Mouse (Mus musculus) limb, embryonic 14.5 days (tissue): ENCODE measurements at regions not wholly inside any gene's neighbourhood (a gene's known extent, or its start where the extent isn't known, plus 50 kb on each side); places are given as distances from the start of the nearest gene placed in this dataset.

Experiments
- ATAC-seq: fragments of 200-750 bp; cut with Nextera tagmentation; 2 replicates; pipeline ENCODE4 v1.8.0; 2017; ENCODE audit warnings: low read depth, moderate number of reproducible peaks, moderate TSS enrichment; ENCODE audit not compliant: low FRiP score
- DNase-seq: peaks from one replicate; pipeline ENCODE4 v3.0.0-alpha.2; 2015; ENCODE audit warnings: low spot score
- H3K27ac ChIP-seq: fragments of 300-500 bp; sonication (generic); replicated peaks from 2 replicates; pipeline ENCODE4 v1.5.1; 2014; ENCODE audit warnings: low read depth, mild to moderate bottlenecking, low read length, moderate library complexity, mixed read lengths
- H3K27me3 ChIP-seq: fragments of 300-500 bp; sonication (generic); 2 replicates; pipeline ENCODE4 v1.6.1; 2014; ENCODE audit warnings: low read length, mixed read lengths; ENCODE audit not compliant: control insufficient read depth, insufficient read depth
- H3K36me3 ChIP-seq: fragments of 300-500 bp; sonication (generic); 2 replicates; pipeline ENCODE4 v1.6.1; 2014; ENCODE audit warnings: mild to moderate bottlenecking, low read length, moderate library complexity, mixed read lengths; ENCODE audit not compliant: control insufficient read depth, insufficient read depth
- H3K4me1 ChIP-seq: fragments of 300-500 bp; sonication (generic); 2 replicates; pipeline ENCODE4 v1.6.1; 2014; ENCODE audit warnings: antibody characterized with exemption, low read length, mixed read lengths; ENCODE audit not compliant: control insufficient read depth, insufficient read depth
- H3K4me2 ChIP-seq: fragments of 300-500 bp; sonication (generic); replicated peaks from 2 replicates; pipeline ENCODE4 v1.6.1; 2014; ENCODE audit warnings: low read depth, mild to moderate bottlenecking, low read length, moderate library complexity; ENCODE audit not compliant: severe bottlenecking
- H3K4me3 ChIP-seq: fragments of 300-500 bp; sonication (generic); replicated peaks from 2 replicates; pipeline ENCODE4 v1.5.1; 2014; ENCODE audit warnings: low read length
- H3K9ac ChIP-seq: fragments of 300-500 bp; sonication (generic); 2 replicates; pipeline ENCODE4 v1.6.1; 2014; ENCODE audit warnings: mild to moderate bottlenecking, low read depth, low read length, moderate library complexity; ENCODE audit not compliant: severe bottlenecking
- H3K9me3 ChIP-seq: fragments of 300-500 bp; sonication (generic); 2 replicates; pipeline ENCODE4 v1.6.1; 2016; ENCODE audit warnings: low read length; ENCODE audit not compliant: control insufficient read depth
- POLR2A ChIP-seq: fragments of 200-500 bp; IDR thresholded peaks from 2 replicates; pipeline ENCODE4 v1.8.0; 2012; ENCODE audit warnings: inconsistent platforms, mild to moderate bottlenecking, moderate library complexity, borderline replicate concordance; ENCODE audit not compliant: insufficient read depth, insufficient read length; ENCODE audit errors: extremely low read depth
- WGBS: fragments of 180-500 bp; shearing (Covaris S2); extraction: QIAGEN DNeasy Blood & Tissue Kit; methylation state at CpG from one replicate; pipeline ENCODE4 v1.1.7; 2014; 5-methylcytosine and 5-hydroxymethylcytosine counted together

DNA sequence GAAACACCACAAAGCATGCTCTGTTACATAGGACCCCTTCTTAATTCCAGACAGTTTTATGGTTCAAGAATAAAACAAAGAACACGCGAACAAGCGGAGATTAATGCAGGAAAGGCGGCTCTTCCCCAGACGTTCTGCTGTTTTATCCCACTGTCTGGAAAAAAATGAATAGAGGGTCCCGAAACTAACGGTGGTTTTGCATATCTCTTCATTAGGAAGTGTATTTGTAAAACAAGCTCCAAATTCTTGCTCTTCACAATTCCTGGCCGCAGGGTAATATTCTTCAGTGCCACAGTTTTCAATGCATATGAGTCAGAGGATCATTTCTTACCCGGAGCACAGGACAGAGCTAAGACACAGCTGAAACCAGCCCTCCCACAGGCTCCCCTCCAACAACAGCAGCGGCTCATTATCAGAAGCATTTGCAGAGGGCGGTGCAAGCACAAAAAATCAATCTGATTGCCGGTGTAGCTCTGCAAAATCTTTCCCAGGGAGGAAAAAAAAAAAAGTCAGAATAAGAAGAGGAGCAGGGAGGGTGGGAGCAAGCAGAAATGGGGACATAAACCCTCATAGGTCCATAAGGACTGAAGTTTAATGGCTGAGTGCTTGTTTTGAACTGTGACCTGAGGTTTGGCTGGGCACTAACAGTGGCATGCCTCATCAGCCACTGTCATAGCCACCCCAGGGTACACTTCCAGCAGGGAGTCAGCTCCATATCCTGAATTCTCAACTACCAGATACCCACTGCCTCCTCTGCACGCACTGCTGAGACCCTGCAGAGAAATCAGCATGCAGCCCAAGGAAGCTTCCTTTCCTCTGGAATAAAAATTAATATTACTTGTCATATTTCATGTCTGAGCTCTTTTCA is 894.6 kb upstream of the Mms22l start:
- ATAC-seq (no peak), DNase-seq (no peak)
- H3K27me3 ChIP-seq: no peaks in the 10 kb centered on the region
- peak overlapping the region; percentile 28 for H3K4me2 ChIP-seq
- WGBS: 31% methylated on average over 13 of the region's 13 CpGs
- H3K4me3 ChIP-seq: no peak overlapping the region
- H3K27ac ChIP-seq: no peak overlapping the region
- H3K36me3 ChIP-seq: no peaks in the 10 kb centered on the region
- no peak for TF ChIP-seq POLR2A
- H3K4me1 ChIP-seq: no peaks in the 10 kb centered on the region
- H3K9ac ChIP-seq: no peak overlapping the region
- no peaks in the 10 kb centered on the region for H3K9me3 ChIP-seq

DNA sequence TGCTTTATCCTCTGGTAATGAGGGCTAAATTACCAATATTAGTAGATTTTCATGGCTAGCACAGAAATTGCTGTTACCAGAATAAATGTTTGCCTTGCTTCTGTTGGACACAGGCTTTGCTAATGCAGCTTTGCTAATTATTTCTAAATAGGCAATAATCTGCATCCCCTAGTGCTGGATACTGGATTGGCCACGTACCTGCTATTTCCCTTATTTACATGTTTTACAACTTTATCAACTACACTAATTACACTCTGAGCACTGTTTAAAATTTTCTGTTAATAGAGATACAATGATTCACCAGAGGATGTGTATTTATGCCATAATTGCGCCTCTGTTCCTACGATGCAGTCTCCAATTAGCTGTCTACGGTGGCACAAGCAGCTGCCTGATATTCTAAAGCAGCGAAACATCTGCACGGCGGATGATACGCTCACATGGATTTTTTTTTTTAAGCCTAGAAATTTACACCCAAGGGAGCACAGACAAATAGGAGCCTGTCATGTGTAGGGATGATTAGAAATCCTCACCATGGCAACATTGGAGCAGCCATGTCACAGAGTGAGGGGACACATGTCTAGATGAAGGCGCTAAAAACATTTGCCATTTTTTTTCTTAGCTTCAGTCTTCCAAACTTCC is 893.8 kb upstream of the Mms22l start:
- Histone ChIP-seq H3K4me3 (no peak overlapping the region), H3K9ac (no peak overlapping the region), H3K4me1 (no peaks in the 10 kb centered on the region), H3K36me3 (no peaks in the 10 kb centered on the region), H3K27me3 (no peaks in the 10 kb centered on the region), H3K27ac (no peak overlapping the region), H3K9me3 (no peaks in the 10 kb centered on the region), H3K4me2 (no peak overlapping the region)
- DNase-seq (no peak), ATAC-seq (no peak)
- no peak for TF ChIP-seq POLR2A
- 70% methylated on average over 9 of the region's 9 CpGs for WGBS

DNA sequence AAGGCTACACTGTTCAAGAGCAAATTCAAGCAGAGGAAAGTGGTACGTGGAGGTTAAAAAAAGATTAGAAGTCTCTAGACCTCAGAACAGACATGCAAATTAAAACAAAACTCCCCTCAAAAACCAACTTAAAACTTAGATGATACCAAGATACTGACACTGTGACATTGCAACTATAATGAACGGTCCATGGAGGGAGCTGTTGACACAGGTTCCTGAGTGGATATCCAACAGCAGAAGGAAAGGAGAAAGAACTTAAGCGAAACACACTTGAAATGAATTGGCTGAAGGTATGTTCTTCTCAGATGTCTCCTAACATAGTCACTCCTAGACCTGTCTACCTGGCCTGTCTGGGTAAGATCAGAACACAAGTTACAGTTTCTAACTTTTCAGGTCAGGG is 888.9 kb upstream of the Mms22l start:
- Histone ChIP-seq H3K27ac (no peak overlapping the region), H3K4me1 (no peaks in the 10 kb centered on the region), H3K9ac (no peak overlapping the region), H3K27me3 (no peaks in the 10 kb centered on the region), H3K36me3 (no peaks in the 10 kb centered on the region), H3K9me3 (no peaks in the 10 kb centered on the region), H3K4me3 (no peak overlapping the region), H3K4me2 (no peak overlapping the region)
- ATAC-seq: no peak
- 73% methylated on average over 3 of the region's 3 CpGs for WGBS
- no peak for DNase-seq
- no peak for TF ChIP-seq POLR2A

DNA sequence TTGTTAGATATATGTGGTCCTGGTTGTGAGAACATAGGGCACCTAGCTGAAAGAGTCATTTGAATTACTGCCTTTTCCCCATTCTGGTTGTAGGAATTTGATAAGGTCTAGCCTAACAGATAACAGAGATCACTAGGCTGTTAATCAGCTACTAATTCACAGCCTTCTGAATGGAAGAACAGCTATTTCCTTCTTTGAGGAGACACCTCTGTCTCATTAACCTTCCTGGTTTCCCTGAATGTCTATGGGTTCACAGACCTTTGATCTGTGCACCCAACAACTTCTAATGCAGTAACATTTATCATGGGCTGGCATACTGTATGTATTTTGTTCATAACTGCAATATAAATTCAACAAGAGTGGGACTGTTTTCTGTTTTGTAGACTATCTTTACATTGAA is 875.0 kb upstream of the Mms22l start:
- ATAC-seq: no peak
- TF ChIP-seq POLR2A: no peak
- H3K27ac ChIP-seq: no peak overlapping the region

DNA sequence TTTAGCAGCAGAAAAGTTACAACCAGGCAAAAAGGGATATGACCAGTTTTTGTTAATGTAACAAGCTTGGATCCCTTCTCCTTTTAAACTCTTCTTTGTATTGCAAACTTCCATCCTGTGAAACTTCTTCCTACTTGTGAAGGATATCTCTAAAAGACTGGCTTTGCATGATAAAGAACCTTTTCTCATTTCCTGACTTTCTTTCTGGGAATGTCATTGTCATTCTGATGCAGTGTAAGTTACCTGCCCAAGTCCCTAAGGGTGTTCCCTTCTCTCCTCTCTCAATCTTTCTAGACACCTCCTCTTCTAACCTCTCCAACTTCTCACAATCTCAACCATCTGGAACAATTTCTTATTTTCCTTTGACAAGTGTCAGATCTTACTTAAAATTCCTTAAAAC is 874.0 kb upstream of the Mms22l start:
- Histone ChIP-seq H3K4me3 (no peak overlapping the region), H3K4me2 (no peak overlapping the region), H3K27me3 (no peaks in the 10 kb centered on the region), H3K36me3 (no peaks in the 10 kb centered on the region), H3K9me3 (no peaks in the 10 kb centered on the region), H3K4me1 (no peaks in the 10 kb centered on the region), H3K27ac (no peak overlapping the region), H3K9ac (no peak overlapping the region)
- TF ChIP-seq POLR2A: no peak
- ATAC-seq: no peak
- DNase-seq: no peak

More for the DNA sequence above, 875.0 kb upstream of the Mms22l start:
- Histone ChIP-seq H3K9ac (no peak overlapping the region), H3K27me3 (no peaks in the 10 kb centered on the region), H3K4me3 (no peak overlapping the region), H3K4me2 (no peak overlapping the region), H3K36me3 (no peaks in the 10 kb centered on the region), H3K9me3 (no peaks in the 10 kb centered on the region), H3K4me1 (no peaks in the 10 kb centered on the region)
- DNase-seq: no peak
